Mouse (Mus musculus): Measurements from ENCODE around the gene Wdr66.

DNA sequence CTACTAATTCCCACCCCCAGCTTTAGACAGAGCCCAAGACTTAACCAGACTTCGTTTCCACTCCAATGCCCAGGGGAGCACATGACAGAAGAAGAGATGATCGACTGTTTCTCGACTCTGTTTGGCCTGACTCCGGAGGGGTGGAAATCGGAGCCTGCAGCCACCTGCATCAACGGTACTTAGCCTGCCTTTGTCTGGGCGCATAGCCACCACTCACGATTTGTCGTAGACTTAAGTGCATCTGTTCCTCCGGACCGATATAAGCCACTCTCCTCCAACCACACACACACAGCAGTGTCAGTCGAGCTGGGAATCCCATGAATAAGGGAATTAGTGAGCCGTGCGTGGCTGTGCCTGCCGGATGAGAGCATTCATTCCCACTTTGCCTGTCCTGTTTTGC, 72.3 kb downstream of the Wdr66 start:
- TF ChIP-seq POLR2A (IDR thresholded peaks at IDR 0.05; ENCODE audit: low read depth, low read length) (no peak), CTCF (IDR thresholded peaks at IDR 0.05; ENCODE audit: extremely low read depth, insufficient read depth, insufficient read length, insufficient replicate concordance) (no peak)

All from spleen, adult 2 months (tissue).